Mouse (Mus musculus): ENCODE data around the gene Gjc1.

Gene Gjc1

DNA sequence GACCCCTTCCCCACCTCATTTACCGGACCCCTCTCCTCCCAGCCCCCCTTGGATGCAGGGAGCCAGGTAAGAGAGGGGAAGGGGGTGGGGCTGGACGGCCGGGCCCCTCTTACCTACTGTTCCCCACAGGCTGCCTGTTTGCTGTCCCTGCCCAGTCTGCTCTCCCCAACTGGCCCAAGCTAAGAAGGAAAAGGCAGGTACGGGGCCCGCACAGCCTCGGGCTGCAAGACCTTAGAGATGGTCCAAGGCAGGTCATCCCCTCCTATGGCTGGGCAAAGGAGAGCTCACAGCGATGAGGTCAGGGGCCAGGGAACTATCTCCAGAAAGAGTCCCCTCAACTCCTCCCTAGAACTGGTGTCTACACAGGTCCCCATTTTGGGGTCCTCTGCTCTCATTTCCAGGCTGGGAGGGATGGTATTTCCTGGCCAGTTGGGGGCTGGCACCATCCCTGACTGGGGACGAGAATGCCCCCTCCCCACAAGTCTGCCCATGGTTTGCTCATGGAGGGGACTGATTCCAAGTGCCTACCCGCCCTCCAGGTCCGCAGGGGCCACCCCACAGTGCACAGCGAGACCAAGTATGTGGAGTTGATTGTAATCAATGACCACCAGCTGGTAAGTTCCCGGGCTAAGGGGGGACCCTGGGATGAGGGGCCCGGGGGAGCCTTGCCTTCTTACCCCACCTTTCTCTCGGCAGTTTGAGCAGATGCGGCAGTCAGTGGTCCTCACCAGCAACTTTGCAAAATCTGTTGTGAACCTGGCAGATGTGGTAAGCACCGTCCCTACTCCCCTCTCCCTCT is 47.4 kb downstream of the Gjc1 start:
- in situ Hi-C loops (cut with MboI, MseI), result no loop called here

DNA sequence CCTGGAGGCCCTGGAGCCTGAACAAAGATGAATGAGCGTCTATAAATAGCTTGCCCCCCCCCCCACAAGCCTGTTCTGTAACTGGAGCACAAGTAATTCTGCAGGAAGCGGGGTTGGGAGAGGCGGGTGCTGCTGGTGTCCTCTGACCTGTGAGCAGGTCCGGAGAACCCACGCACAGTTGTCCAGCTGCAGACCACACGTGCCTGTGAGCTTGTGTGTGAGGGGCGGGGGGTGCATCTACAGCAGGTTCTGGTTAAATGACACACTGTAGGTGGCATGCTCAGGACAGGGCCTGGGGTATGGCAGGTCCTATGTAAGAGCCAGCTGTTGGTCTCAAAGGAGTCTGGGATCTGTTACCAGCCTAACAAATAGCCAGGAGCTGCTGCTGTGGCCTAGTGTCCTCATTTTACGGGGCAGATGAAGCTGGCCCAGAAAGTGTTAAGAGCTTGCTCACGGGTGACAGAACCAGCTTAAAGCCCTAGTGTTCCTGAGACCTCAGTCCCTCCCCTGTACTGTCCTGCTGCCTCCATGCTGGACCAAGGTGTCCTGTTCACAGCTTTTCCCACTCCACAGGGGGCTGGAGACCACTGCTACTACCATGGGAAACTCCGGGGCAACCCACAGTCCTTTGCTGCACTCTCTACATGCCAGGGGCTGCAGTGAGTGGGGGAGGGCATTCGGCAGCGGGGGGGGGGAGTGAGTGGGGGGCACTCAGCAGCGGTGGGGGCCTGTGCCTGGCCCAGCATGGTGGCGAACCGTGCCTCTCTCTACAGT is 48.7 kb downstream of the Gjc1 start:
- in situ Hi-C loops (cut with MboI, MseI), result no loop called here

DNA sequence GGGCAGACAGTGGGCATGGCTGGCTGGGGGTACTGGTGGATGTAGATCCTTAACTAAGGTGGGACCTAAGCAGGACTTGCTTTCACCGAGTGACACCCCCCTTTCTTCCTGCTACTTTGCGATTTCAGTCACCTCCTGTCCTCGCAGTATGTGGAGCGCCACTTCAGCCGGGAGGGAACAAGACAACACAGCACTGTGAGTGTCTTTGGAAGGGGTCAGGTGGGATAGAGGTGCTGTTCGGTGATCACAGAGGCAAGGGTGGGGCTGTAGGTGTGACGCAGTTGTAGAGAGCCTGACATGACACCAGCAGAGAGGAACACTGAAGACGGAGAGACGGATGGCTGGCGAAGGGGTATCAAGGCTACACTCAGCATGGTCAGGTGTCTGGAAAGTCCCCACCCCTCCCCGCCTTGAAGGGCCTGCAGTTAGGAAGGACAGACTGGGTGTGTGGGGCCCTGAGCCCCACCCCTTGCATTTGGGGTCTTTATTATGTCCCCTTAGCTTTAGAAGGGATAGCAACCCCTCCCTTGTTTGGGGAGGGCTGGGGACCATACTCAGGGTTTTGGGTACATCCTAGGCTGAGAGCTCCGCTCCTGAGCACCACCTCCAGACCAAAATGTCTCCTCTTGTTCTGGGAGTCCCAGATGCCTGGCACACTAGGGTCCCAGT is 49.4 kb downstream of the Gjc1 start:
- in situ Hi-C loops (cut with MboI, MseI), result no loop called here

DNA sequence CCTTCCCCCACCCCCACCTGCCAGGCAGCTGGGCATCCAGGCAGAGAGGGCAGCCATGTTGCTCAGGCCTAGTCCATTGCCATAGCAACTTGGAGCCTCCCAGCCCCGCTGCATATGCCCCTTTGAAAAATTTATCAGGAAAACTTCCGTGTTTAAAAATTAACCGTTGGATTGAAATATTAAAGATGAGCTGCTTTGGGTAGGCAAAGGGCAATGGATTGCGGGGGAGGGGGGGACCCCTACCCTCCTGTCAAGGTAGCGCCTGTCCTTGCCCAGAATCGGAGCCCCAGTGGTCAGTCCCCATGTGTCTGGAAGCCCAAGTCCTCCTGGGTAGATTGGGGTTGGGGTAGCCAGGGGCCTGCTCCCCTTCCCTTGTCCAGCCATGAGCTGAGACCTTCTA is 50.4 kb downstream of the Gjc1 start:
- in situ Hi-C loops (cut with MboI, MseI), result no loop called here

DNA sequence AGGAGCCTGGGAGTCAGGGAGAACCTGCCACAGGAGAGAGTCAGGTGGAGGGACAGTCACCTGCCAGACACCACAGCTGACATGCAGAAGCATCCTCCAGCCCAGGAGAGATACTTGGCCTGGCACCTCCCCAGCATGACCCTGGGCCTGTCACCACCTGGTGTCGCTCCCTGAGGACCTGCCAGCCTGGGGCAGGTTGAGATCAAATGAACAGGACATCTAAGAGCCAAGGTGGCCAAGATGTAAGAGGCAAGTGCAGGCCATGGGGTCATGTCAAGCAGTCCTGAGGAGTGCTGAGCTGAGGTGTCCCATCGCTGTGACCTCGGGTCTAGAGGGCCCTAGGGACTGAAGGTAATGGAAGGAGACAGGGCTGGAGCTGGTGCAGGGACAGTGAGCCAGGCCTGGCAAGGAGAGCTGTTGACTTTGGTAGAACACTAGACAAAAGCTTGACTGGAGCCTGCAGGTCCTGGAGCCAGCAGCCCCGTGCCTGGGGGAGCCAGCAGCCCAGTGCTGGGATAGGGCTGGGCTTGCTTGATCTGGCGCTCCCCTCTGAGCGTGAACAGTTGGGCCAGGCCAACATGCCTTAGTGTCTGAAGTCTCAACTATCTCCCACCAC is 52.3 kb downstream of the Gjc1 start:
- in situ Hi-C loops (cut with MboI, MseI), result no loop called here

DNA sequence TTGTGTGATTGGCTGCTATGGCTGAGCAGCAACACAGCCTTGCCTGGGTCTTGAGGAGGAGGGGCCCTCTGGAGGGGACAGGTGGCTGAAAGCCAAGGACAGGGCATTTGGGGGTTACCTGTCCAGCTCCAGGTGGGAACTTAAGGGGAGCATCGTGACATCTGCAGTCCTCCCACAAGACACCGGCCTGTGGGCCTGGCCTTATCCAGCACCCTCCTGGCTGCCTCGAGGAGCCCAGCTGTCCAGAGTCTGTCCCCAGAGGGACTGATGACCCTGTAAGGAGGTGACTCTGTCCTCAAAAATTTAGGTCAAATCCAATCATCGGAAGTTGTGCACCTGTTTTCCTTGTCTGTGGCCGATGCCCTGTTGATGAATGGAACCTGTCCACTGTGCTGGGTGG is 54.1 kb downstream of the Gjc1 start:
- in situ Hi-C loops (cut with MboI, MseI), result no loop called here

DNA sequence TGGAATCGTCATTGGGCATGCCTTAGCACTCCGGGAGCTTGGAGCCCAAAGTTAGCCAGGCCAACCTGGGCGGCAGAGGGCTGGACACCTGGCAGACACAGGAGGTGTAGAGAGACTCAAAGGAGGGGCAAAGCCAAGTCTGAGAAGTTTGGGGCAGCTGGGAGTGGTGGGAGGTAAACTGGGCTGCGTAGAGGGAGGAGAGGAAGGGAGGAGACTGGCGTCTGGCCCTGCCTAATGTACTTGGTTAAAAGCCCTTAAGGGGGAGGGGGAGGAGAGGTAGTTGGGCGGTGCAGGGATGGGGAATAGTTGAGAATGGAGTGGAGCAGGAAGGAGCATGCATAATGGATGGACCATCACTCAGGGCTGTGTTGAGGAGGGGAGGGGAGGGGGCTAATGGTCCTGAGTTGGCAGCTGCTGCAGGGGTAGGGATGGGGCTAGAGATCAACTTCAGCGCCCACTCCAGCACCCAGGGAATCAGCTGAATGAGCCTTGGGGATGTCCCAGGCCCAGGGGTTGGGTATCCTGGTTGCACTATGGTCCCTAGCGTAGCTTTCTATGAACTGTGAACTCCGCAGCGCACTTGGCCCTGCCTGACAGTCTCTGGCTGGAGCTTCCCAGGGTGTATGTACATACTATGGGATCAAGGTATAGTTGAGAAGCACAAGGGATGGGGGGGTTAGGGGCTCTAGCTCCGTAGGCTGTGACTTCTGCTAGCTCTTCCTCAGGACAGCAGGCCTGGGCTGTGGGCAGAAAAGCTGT is 56.3 kb downstream of the Gjc1 start:
- in situ Hi-C loops (cut with MboI, MseI), result no loop called here

DNA sequence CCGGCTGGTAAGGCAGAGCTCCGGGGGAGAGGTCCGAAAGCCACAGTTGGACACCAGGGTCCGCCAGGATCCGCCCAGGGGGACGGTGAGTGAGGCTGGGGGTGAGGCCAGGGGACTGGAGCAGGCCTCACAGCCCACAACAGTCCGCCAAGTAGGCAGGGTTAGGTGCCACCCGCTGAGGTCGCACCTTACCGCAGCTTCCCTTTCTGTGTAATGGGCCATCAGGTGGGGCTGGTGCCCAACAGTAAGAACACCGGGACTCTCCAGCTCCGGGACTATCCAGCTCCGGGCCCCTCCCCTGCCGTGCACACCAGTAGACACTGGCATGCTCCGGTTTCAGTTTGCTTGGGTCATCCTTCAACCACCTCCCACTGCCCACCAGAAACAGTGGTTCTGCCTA is 57.3 kb downstream of the Gjc1 start:
- in situ Hi-C loops (cut with MboI, MseI), result no loop called here

DNA sequence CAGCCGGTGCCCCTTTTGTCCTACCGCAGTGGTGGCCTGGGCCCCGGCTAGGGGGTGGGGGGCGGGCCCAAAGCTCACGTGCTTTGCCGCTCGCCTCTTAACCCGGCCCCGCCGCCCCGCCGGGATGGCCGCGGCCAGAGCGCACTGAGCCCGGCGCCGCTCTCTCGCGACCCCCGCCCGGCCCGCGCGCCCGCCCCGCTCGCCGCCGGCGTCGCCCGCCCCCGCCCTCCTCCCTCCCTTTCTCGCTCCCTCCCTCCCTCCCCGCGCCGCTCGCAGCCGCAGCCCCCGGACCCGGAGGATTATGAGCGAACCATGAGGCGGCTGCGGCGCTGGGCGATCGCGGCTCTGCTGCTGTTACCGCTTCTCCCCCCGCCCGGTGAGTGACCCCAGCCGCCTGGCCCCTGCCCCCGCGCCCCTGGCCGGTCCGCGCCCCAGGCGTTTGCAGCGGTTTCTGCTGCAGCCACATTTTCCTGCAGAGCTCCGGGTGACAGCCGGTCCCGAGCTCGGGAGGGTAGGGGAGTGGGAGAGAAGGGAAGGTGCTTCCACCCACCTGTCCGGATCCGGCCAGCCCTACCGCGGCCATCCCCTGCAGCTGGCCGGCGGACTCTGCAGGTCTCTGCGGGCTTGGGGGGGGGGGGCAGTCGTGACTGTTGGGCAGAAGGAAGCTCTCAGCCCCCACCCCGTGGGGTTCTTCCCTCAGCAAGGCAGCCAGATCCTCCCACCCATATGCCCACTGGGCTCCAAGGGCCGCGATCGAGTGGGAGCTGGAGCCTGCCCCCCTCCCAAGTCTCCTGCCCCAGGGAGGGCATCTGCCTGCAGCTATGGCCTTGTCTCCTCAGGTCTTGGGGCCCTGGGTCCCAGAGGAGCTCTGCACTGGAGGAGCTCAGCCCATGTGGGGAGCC is 57.9 kb downstream of the Gjc1 start, which contains the start of gene Adam11:
Adam11 (plus strand) TSS at position 131 of the 902 bp plus-strand sequence.
- in situ Hi-C loops (cut with MboI, MseI), result no loop called here

DNA sequence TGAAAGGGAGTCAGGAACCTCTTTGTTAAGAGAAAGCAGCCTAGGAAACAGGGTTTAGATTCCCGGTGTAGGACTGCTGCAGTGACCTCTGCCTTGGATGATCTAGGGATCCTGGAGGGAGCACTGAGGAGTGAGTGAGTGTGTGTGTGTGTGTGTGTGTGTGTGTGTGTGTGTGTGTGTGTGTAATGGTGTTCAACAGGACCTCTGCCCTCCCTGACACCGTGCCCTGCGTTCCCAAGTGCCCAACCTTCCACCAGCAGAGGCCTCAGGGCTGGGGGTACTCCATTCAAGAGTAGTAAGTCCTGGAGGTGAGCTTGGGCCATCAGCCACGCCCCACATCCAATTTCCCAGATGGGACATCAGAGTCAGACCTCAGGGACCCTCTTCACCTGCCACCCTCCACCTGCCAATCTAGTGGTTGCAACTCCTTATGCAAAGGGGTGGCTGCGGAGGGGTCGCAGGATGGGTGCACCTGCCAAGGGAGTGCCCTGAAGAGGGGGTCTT is 58.6 kb downstream of the Gjc1 start:
- in situ Hi-C loops (cut with MboI, MseI), result no loop called here

DNA sequence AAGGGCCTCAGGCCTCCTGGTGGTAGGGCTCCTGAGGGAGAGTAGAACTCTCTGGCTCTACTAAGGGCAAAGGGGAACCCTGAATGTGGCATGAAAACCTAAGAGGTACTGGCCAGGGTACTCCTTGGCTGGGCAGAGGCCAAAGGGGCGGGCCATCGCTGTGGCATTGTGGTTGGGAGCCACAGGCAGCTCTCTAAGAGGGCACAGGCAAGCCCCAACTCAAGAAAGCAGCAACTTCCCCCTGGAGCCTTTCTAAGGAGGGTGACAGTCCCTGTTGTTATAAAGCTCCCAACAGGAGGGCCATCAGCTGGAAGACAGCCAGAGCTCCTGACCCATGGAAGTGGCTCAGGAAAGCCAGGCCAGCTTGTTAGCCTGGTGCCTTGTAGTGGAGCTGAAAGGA is 60.5 kb downstream of the Gjc1 start:
- in situ Hi-C loops (cut with MboI, MseI), result no loop called here

DNA sequence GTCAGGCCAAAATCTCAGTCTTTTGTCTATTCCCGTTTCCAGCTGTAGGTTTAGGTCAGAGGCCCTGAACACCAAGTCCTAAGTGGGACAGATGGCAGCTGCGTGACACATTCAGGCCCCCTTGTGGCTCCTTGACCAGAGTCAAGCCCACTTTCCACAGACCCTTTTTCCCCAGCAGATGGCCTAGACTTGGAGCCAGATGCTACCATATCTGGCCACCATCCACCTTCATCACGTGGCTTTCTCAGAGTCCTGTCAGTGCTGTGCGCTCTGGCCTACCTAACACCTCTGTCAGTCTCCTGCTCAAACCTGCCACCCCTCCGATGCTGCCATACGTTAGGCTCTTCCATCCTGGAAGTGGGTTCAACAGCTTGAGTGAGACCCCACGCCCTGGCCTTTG is 64.1 kb downstream of the Gjc1 start:
- in situ Hi-C loops (cut with MboI, MseI), result no loop called here

DNA sequence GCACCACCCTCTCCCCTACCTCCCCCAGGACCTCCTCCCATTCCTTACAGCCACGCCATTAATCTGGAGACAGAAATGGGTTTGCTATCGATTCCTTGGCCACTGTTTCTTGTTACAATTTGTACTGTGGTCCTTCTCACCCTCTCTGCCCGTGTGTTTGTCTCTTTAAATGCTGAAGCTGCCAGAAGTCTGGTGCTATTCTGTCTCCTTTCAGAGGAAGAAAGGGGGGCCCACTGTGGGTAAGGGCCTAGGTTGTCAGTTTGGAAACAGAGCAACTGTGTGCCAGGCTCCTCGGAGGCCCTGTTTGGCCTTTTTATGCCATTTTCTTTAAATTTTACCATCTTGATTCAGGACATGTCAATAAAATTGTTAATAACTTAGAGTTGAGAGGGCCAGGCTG is 65.1 kb downstream of the Gjc1 start:
- in situ Hi-C loops (cut with MboI, MseI), result no loop called here

DNA sequence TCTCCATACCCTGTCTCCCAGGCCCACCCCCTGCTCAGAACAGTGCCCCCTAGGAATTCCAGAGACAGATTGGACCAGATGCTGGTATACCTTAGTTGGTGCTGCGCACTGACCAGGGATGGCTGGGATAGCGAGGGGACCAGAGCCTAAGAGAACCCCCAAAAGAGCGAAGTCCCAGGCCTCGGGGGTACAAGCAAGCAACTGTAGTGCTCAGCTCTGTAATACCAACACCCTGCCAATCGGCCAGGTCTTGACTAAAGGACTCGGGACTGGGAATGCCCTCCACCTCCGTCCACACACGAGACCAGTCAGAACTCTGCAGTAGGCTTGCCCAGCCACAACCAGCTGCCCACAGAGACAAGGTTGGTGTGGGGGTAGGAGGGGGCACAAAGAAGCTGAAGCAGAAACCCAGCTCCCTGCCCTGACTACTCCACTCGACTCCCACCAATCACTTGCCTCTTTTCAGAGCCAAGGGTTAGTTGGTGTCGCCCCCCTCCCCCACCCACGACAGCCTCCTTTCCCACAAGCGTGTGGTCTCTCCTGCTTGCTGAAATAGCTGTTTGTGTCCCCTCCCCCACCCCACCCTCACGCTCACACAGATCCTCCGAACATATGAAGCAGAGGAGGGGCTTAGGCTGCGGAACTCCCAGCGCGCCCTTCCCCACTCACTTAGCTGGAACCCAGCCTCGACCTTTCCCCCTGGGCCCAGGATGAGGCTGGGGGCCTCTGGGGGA is 65.7 kb downstream of the Gjc1 start:
- in situ Hi-C loops (cut with MboI, MseI), result no loop called here

DNA sequence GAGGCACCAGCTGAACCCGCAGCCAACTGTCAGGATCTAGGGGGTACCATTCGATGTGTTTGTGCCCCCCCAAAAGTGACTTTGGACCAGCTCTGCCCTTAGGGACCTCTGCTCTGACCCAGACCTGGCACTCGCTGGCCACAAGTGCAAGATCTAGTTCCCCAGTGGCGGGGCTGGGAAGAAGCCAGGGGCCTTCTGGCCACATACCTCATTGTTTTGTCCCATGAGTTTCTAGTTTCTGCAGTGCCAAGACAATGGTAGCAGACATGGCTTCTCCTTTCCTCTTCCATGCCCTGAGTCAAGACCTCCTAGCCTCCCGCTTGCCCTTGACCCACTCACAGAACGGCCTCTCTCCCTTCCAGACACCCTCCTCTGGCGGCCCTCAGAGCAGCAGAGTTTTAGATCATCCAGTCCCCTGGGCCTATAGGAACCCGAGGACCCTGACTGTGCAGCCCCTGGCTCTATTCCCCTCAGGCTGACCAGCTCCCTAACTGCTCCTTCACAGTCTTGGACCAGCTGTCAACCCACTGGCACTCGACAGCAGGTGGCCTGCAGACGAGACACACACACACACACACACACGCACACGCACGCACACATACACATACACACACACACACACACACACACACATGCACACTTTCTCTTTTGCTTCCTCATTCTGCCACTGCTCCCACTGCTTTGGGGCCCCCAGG is 66.5 kb downstream of the Gjc1 start:
- in situ Hi-C loops (cut with MboI, MseI), result no loop called here

DNA sequence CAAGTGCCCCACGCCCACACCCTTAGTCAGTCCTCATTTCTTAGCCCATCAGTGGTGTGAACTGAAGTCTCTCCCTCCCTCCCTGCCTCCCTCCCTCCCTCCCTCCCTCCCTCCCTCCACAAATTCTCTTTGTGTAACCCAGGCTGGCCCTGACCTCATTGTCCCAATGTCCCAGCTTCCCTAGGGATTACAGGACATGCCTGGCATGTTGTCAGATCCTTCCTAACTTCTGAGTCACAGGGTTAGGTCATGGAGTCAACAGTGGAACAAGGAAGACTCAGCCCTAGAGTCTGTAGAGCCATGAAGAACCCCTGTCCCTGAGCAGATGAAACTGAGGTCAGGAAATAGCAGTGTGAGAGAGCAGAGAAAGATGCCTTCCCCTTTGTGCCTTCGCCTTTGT is 69.8 kb downstream of the Gjc1 start:
- in situ Hi-C loops (cut with MboI, MseI), result loop anchor here (10.0 kb wide), 1 partner anchor 1735 kb away; no protein-coding TSS in a partner anchor

Data from T-helper 1 cell (primary cell).